15 mouse cellular contexts compared by ENCODE assay signal in genomic region chr4:46100539-46100938, GRCm38 (mm10). TPM values are rescaled to one million over a fixed set of nuclear protein-coding genes. Genes with fewer than 3 reads are reported as not detected.
DNase-seq lines count a peak whose midpoint lies in the region; ATAC-seq lines count a peak whose summit lies in the region.
"Had no signal": no experiment of that assay in that cellular context is flagged by ENCODE, and none has a peak within 500 bp of the region (broad histone marks: within the 10 kb centered on the region; RNA-seq: fewer than 3 reads in every experiment).

No protein-coding gene starts in this region.

- intact Hi-C loops in gastrocnemius, postnatal 14 days (cut with DNase I; ENCODE audit: low total_unique reads) = no loop called here
- intact Hi-C loops in heart, postnatal 10 days (cut with DNase I) = no loop called here

- H3K4me2 ChIP-seq in heart, embryonic 15.5 days = no peak overlapping the region
- no peak overlapping the region for H3K4me2 ChIP-seq in lung, embryonic 15.5 days

- no peak overlapping the region for H3K4me3 ChIP-seq in heart, embryonic 15.5 days
- H3K4me3 ChIP-seq in lung, embryonic 15.5 days = no peak overlapping the region
- no peak overlapping the region for H3K4me3 ChIP-seq in limb, embryonic 10.5 days
- H3K4me3 ChIP-seq: hindbrain, embryonic 12.5 days; megakaryocyte, embryonic 14.5 days had no signal

- peak overlapping the region; percentile 28; the same call in 1 of the 2 replicates for H3K27ac ChIP-seq in heart, embryonic 15.5 days
- H3K27ac ChIP-seq in lung, embryonic 15.5 days = no peak overlapping the region
- H3K27ac ChIP-seq in limb, embryonic 10.5 days = peak overlapping the region; percentile 64; the same call in 1 of the 2 replicates
- H3K27ac ChIP-seq: liver, embryonic 14.5 days had no signal

- no peak overlapping the region for H3K9ac ChIP-seq in heart, embryonic 15.5 days
- H3K9ac ChIP-seq in lung, embryonic 15.5 days = no peak overlapping the region
- H3K9ac ChIP-seq: hindbrain, embryonic 12.5 days; liver, embryonic 14.5 days had no signal

- H3K9me3 ChIP-seq in heart, embryonic 15.5 days (replicated peaks) = no peaks in the 10 kb centered on the region
- no peaks in the 10 kb centered on the region for H3K9me3 ChIP-seq in lung, embryonic 15.5 days
- no peaks in the 10 kb centered on the region; the same call in 1 of the 2 replicates for H3K9me3 ChIP-seq in limb, embryonic 10.5 days (replicated peaks)
- H3K9me3 ChIP-seq: hindbrain, embryonic 12.5 days; megakaryocyte, embryonic 14.5 days had no signal

- peaks cover 31% of the 10 kb centered on the region for H3K4me1 ChIP-seq in heart, embryonic 15.5 days (replicated peaks)
- peaks cover 9% of the 10 kb centered on the region for H3K4me1 ChIP-seq in lung, embryonic 15.5 days
- H3K4me1 ChIP-seq in limb, embryonic 10.5 days = peaks cover 27% of the 10 kb centered on the region

- ATAC-seq in heart, embryonic 15.5 days (replicated peaks; ENCODE audit: insufficient number of reproducible peaks, insufficient read depth, low FRiP score, low read depth) = no peak
- ATAC-seq in lung, embryonic 15.5 days (ENCODE audit: borderline replicate concordance, extremely low read depth, low FRiP score, low TSS enrichment) = 0 out of 2 replicates have a peak, but pooled peaks have one; percentile 33

- 28% methylated on average over 7 of the region's 7 CpGs for WGBS in heart, embryonic 15.5 days
- WGBS in lung, embryonic 15.5 days = 19% methylated on average over 7 of the region's 7 CpGs
- WGBS in limb, embryonic 10.5 days = 49% methylated on average over 7 of the region's 7 CpGs

- peak; percentile 24 for DNase-seq in gastrocnemius, adult 18-20 months (ENCODE audit: low spot score)
- no peak for DNase-seq in gastrocnemius, postnatal 14 days
- no peak for DNase-seq in heart, postnatal 10 days
- DNase-seq in lung, postnatal 25 days (ENCODE audit: low spot score) = no peak
- DNase-seq in limb, embryonic 10.5 days (ENCODE audit: low spot score) = no peak
- DNase-seq in frontal cortex, postnatal 25 days (ENCODE audit: low spot score in 2 of 2) = no peak
- DNase-seq: adrenal gland, adult 2 months; cerebellum, adult 8-10 months; kidney, adult 18-20 months; layer of hippocampus, adult 9-11 months had no signal

- H3K27me3 ChIP-seq in heart, embryonic 15.5 days = no peaks in the 10 kb centered on the region
- H3K27me3 ChIP-seq in lung, embryonic 15.5 days = no peaks in the 10 kb centered on the region
- H3K27me3 ChIP-seq in limb, embryonic 10.5 days (ENCODE audit: low read depth, poor library complexity, severe bottlenecking) = peaks cover 5% of the 10 kb centered on the region; the same call in 1 of the 2 replicates
- H3K27me3 ChIP-seq: hindbrain, embryonic 12.5 days had no signal

- H3K36me3 ChIP-seq in heart, embryonic 15.5 days = peaks cover 41% of the 10 kb centered on the region
- H3K36me3 ChIP-seq in lung, embryonic 15.5 days = no peaks in the 10 kb centered on the region
- no peaks in the 10 kb centered on the region for H3K36me3 ChIP-seq in limb, embryonic 10.5 days
- H3K36me3 ChIP-seq: hindbrain, embryonic 12.5 days had no signal

RNA-seq across cellular contexts. Expression of gene Ncbp1, which starts 37.9 kb away (rescaled TPM):
- total RNA-seq in gastrocnemius, adult 18-20 months (2021) = 10 to 100 TPM; 13.1 to 16.1 TPM
- 10 to 100 TPM; 13.2 to 17.5 TPM for total RNA-seq in gastrocnemius, postnatal 14 days (2021)
- 37.4 and 45.4 TPM in 2 replicates for polyA plus RNA-seq in heart, embryonic 15.5 days (2015; fragmentation: Nextera tagmentation; extraction: Ambion mirVana)
- total RNA-seq in heart, postnatal 10 days (2021) = 10 to 100 TPM; 28.3 to 30.2 TPM
- polyA plus RNA-seq in lung, embryonic 15.5 days (2015; fragmentation: Nextera tagmentation; extraction: Ambion mirVana) = 71.2 TPM in 2 replicates
- polyA plus RNA-seq in limb, embryonic 10.5 days (2016; fragmentation: Nextera tagmentation; extraction: Ambion mirVana) = 118 and 129 TPM in 2 replicates

RNA-seq across cellular contexts. Expression of gene Tstd2, which starts 38.0 kb away (rescaled TPM):
- total RNA-seq in gastrocnemius, adult 18-20 months (2021) = 10 to 100 TPM in 1 of 2 experiments, 1 to 10 TPM in 1; 9.6 to 10.2 TPM
- 10 to 100 TPM in 1 of 2 experiments, 1 to 10 TPM in 1; 9.6 to 10.4 TPM for total RNA-seq in gastrocnemius, postnatal 14 days (2021)
- polyA plus RNA-seq in heart, embryonic 15.5 days (2015; fragmentation: Nextera tagmentation; extraction: Ambion mirVana) = 24.2 and 29.4 TPM in 2 replicates
- total RNA-seq in heart, postnatal 10 days (2021) = 10 to 100 TPM; 16.3 to 20.7 TPM
- 39.6 and 41.7 TPM in 2 replicates for polyA plus RNA-seq in lung, embryonic 15.5 days (2015; fragmentation: Nextera tagmentation; extraction: Ambion mirVana)
- polyA plus RNA-seq in limb, embryonic 10.5 days (2016; fragmentation: Nextera tagmentation; extraction: Ambion mirVana) = 65.8 and 72.8 TPM in 2 replicates
